Mouse (Mus musculus) thymus, postnatal 10 days (tissue): ENCODE measurements around the gene Iqcc.

ENCODE experiments used
- DNase-seq, 2 experiments: peaks; one replicate each; pipeline ENCODE4 v3.0.0; 2021; ENCODE audit warnings: low spot score in 2 of 2

Iqcc gene

GRCm38 (mm10) chr4:129622120-129622802 is 3.4 kb upstream of the Iqcc start:
- no peak for DNase-seq

GRCm38 (mm10) chr4:129621283-129621841 is 2.5 kb upstream of the Iqcc start:
- no peak for DNase-seq

- no peak for DNase-seq
Observed at GRCm38 (mm10) chr4:129620419-129621282, 1.8 kb upstream of the Iqcc start.

GRCm38 (mm10) chr4:129618031-129618430 is 868 bp downstream of the Iqcc start:
- DNase-seq, result no peak

- no peak for DNase-seq
Observed at GRCm38 (mm10) chr4:129617121-129617641, 1.7 kb downstream of the Iqcc start.

- DNase-seq, result no peak
Observed at GRCm38 (mm10) chr4:129616631-129617030, 2.3 kb downstream of the Iqcc start.

GRCm38 (mm10) chr4:129615801-129616290 is 3.1 kb downstream of the Iqcc start:
- no peak for DNase-seq

GRCm38 (mm10) chr4:129614093-129614492 is 4.8 kb downstream of the Iqcc start, which contains the start of gene Dcdc2b:
TSS of gene Dcdc2b (minus strand) at chr4:129614257.
- no peak for DNase-seq

- no peak for DNase-seq
Observed at GRCm38 (mm10) chr4:129610472-129610871, 8.4 kb downstream of the Iqcc start.

- peak; percentile 74 to 84 for DNase-seq
Observed at GRCm38 (mm10) chr4:129610026-129610425, 8.9 kb downstream of the Iqcc start.

- DNase-seq, result peak in 1 of 2 experiments; percentile 44
Observed at GRCm38 (mm10) chr4:129609139-129609631, 9.7 kb downstream of the Iqcc start.

- peak; percentile 79 to 91 for DNase-seq
Observed at GRCm38 (mm10) chr4:129608426-129609025, 10.4 kb downstream of the Iqcc start.

GRCm38 (mm10) chr4:129600233-129601158 is 18.4 kb downstream of the Iqcc start, which contains the start of the genes Eif3i and Tmem234:
TSS of gene Eif3i (minus strand) at chr4:129600648.
TSS of gene Tmem234 (plus strand) at chr4:129600668.
- peak; percentile 78 to 84 for DNase-seq

- no peak for DNase-seq
Observed at GRCm38 (mm10) chr4:129588865-129589264, 30.0 kb downstream of the Iqcc start.

GRCm38 (mm10) chr4:129586943-129587342 is 32.0 kb downstream of the Iqcc start:
- DNase-seq, result no peak

- DNase-seq, result no peak
Observed at GRCm38 (mm10) chr4:129585773-129586172, 33.1 kb downstream of the Iqcc start.

- peak; percentile 85 to 92 for DNase-seq
Observed at GRCm38 (mm10) chr4:129584884-129585608, 33.9 kb downstream of the Iqcc start.

GRCm38 (mm10) chr4:129584370-129584769 is 34.5 kb downstream of the Iqcc start:
- no peak for DNase-seq

- no peak for DNase-seq
Observed at GRCm38 (mm10) chr4:129582251-129582650, 36.6 kb downstream of the Iqcc start.
